In the genomic region with DNA sequence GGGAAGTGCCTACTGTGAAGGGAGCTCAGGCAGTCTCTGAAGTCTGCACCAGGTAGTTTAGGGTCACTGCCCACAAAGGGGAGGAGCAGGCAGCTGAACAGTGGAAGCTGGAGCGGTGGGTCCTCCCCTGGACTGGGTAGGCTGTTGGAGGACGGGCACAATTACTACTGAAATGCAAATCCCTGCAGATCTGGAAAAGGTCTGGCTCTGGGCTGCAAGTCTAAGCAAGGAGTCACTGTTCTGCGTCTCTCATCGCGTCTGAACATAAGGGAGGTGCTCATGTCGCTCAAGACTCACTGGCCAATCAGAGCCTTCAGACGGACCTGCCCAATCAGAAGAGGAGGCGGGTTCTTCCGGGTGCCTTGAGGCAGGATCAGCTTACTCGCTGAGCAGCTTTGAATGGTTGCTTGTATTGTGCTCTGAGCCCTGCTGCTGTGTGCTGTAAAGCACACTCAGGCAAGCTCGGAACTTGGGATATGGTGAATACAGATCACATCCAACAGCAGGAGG, we compare ENCODE assay signal across 8 mouse cellular contexts. TPM values are rescaled to one million over a fixed set of nuclear protein-coding genes. Genes with fewer than 3 reads are reported as not detected.
DNase-seq lines count a peak whose midpoint lies in the region; ATAC-seq lines count a peak whose summit lies in the region.

No protein-coding gene starts in this region.

- H3K4me1 ChIP-seq in hindbrain, embryonic 13.5 days (replicated peaks): peaks cover 5% of the 10 kb centered on the region

- peaks cover 3% of the 10 kb centered on the region; the same call in 1 of the 2 replicates for H3K9me3 ChIP-seq in hindbrain, embryonic 13.5 days

- H3K27ac ChIP-seq in hindbrain, embryonic 13.5 days: peak overlapping the region; percentile 88

- under 1% methylated on average over 11 of the region's 11 CpGs for WGBS in hindbrain, embryonic 13.5 days

- H3K4me3 ChIP-seq in hindbrain, embryonic 13.5 days: peak overlapping the region; percentile 53

- H3K9ac ChIP-seq in hindbrain, embryonic 13.5 days: peak overlapping the region; percentile 76

- H3K4me2 ChIP-seq in hindbrain, embryonic 13.5 days: peak overlapping the region; percentile 70

- H3K36me3 ChIP-seq in hindbrain, embryonic 13.5 days: no peaks in the 10 kb centered on the region

- ATAC-seq in hindbrain, embryonic 13.5 days (ENCODE audit: low FRiP score): peak; percentile 99

- H3K27me3 ChIP-seq in hindbrain, embryonic 13.5 days: no peaks in the 10 kb centered on the region

- peak; percentile 56 for DNase-seq in NIH3T3 (ENCODE audit: low read depth)
- peak; percentile 85 to 89 for DNase-seq in cerebellum, postnatal 10 days
- peak; percentile 83 to 84 for DNase-seq in frontal cortex, postnatal 10 days (ENCODE audit: low spot score in 2 of 2)
- peak; percentile 74 to 87 for DNase-seq in layer of hippocampus, postnatal 14 days (ENCODE audit: low spot score in 2 of 2)
- peak; percentile 86 for DNase-seq in lung, postnatal 10 days
- peak; percentile 59 for DNase-seq in retina, adult 2 months (ENCODE audit: low read depth, low spot score)
- peak; percentile 76 for DNase-seq in thymus, postnatal 25 days

RNA-seq across cellular contexts. Expression of a gene that starts 17.8 kb away (rescaled TPM):
- polyA plus RNA-seq in hindbrain, embryonic 13.5 days (2015; fragmentation: Nextera tagmentation; extraction: Ambion mirVana): not detected in 2 replicates
- not detected for total RNA-seq in layer of hippocampus, postnatal 14 days (2021)

Comparison
In these comparisons a context has a peak if more than half of its experiments do, and no peak if none do; other contexts are left out.
1. Peak in every context shown above with its lines: DNase-seq, ATAC-seq, H3K4me3 ChIP-seq and H3K27ac ChIP-seq.